Mouse (Mus musculus): Measurements from ENCODE around the gene H2al1b. TPM values are rescaled to one million over a fixed set of nuclear protein-coding genes. Genes with fewer than 3 reads are reported as not detected.

Gene H2al1b
- polyA plus RNA-seq, 1 experiment from 2014 or later = not detected

Other genes with a start within 250 kb of the H2al1b start
- gene H2al1a, start 3.2 kb upstream of the H2al1b start, polyA plus RNA-seq (2015; fragmentation: Nextera tagmentation; extraction: Ambion mirVana) = not detected in 2 replicates
- not detected in 2 replicates for gene H2al1c, start 3.2 kb downstream of the H2al1b start, polyA plus RNA-seq (2015; fragmentation: Nextera tagmentation; extraction: Ambion mirVana)
- not detected in 2 replicates for gene H2al1d, start 6.4 kb downstream of the H2al1b start, polyA plus RNA-seq (2015; fragmentation: Nextera tagmentation; extraction: Ambion mirVana)
- not detected in 2 replicates for gene H2al1e, start 9.5 kb downstream of the H2al1b start, polyA plus RNA-seq (2015; fragmentation: Nextera tagmentation; extraction: Ambion mirVana)
- not detected in 2 replicates for gene H2al1f, start 12.7 kb downstream of the H2al1b start, polyA plus RNA-seq (2015; fragmentation: Nextera tagmentation; extraction: Ambion mirVana)
- gene H2al1g, start 15.8 kb downstream of the H2al1b start, polyA plus RNA-seq (2015; fragmentation: Nextera tagmentation; extraction: Ambion mirVana) = not detected in 2 replicates
- gene H2al1h, start 19.1 kb downstream of the H2al1b start, polyA plus RNA-seq (2015; fragmentation: Nextera tagmentation; extraction: Ambion mirVana) = not detected in 2 replicates
- not detected in 2 replicates for gene H2al1i, start 22.2 kb downstream of the H2al1b start, polyA plus RNA-seq (2015; fragmentation: Nextera tagmentation; extraction: Ambion mirVana)
- not detected in 2 replicates for gene H2al1j, start 25.4 kb downstream of the H2al1b start, polyA plus RNA-seq (2015; fragmentation: Nextera tagmentation; extraction: Ambion mirVana)